Mouse (Mus musculus) mouse embryonic stem cell (cell line): ENCODE data around the gene Hdac11.
"Not testable (repeated sequence)": the region's sequence is repeated elsewhere in the genome, so short reads cannot be mapped to it uniquely, and the experiment has no call there.

ENCODE experiments used
- in situ Hi-C, 2 experiments: fragments of 300-500 bp; cut with MboI; formaldehyde crosslinking; loops; 1 replicate in 1 of 2; 3 replicates in 1 of 2; pipeline ENCODE4 v1.14.3; 2019 to 2020; ENCODE audit warnings: low sequenced_read_pairs in 2 of 2, low pct_unique_long_range_greater_than_20kb in 1 of 2, mixed read lengths in 1 of 2; ENCODE audit not compliant: unreplicated experiment in 1 of 2

Hdac11 gene

GRCm38 (mm10) chr6:91186161-91186931 lies 29.9 kb downstream of the Hdac11 start:
- in situ Hi-C loops: no loop called here

GRCm38 (mm10) chr6:91186934-91187333 lies 30.5 kb downstream of the Hdac11 start:
- in situ Hi-C loops: no loop called here

- in situ Hi-C loops: no loop called here
Measured at GRCm38 (mm10) chr6:91187871-91188270, 31.4 kb downstream of the Hdac11 start.

- in situ Hi-C loops: no loop called here
Measured at GRCm38 (mm10) chr6:91189971-91190370, 33.5 kb downstream of the Hdac11 start.

- in situ Hi-C loops: no loop called here
Measured at GRCm38 (mm10) chr6:91191465-91191864, 35.0 kb downstream of the Hdac11 start.

- in situ Hi-C loops: no loop called here
Measured at GRCm38 (mm10) chr6:91192421-91192820, 36.0 kb downstream of the Hdac11 start.

- in situ Hi-C loops: no loop called here
Measured at GRCm38 (mm10) chr6:91192851-91193545, 36.5 kb downstream of the Hdac11 start.

GRCm38 (mm10) chr6:91198456-91198855 lies 42.0 kb downstream of the Hdac11 start:
- in situ Hi-C loops: no loop called here

- in situ Hi-C loops: no loop called here
Measured at GRCm38 (mm10) chr6:91200429-91201188, 44.1 kb downstream of the Hdac11 start.

- in situ Hi-C loops: no loop called here
Measured at GRCm38 (mm10) chr6:91201881-91202341, 45.4 kb downstream of the Hdac11 start.

GRCm38 (mm10) chr6:91202571-91202970 lies 46.1 kb downstream of the Hdac11 start:
- in situ Hi-C loops: no loop called here

GRCm38 (mm10) chr6:91205346-91205745 lies 48.9 kb downstream of the Hdac11 start:
- in situ Hi-C loops: no loop called here

GRCm38 (mm10) chr6:91205791-91206190 lies 49.3 kb downstream of the Hdac11 start:
- in situ Hi-C loops: no loop called here

- in situ Hi-C loops: no loop called here
Measured at GRCm38 (mm10) chr6:91207491-91207890, 51.0 kb downstream of the Hdac11 start.

GRCm38 (mm10) chr6:91209780-91210179 lies 53.3 kb downstream of the Hdac11 start:
- in situ Hi-C loops: no loop called here

GRCm38 (mm10) chr6:91210852-91211251 lies 54.4 kb downstream of the Hdac11 start:
- in situ Hi-C loops: no loop called here

GRCm38 (mm10) chr6:91212155-91212554 lies 55.7 kb downstream of the Hdac11 start, which contains the start of gene Fbln2:
Gene Fbln2 (plus strand): TSS chr6:91212455.
- in situ Hi-C loops: not testable (repeated sequence)

GRCm38 (mm10) chr6:91212571-91212970 lies 56.1 kb downstream of the Hdac11 start:
- in situ Hi-C loops: no loop called here
